Mouse (Mus musculus) liver, embryonic 14.5 days (tissue): Measurements from ENCODE around the gene Sgms2. TPM values are rescaled to one million over a fixed set of nuclear protein-coding genes. Genes with fewer than 3 reads are reported as not detected.

Experiments used
- ATAC-seq: fragments of 200-750 bp; cut with Nextera tagmentation; 2 replicates; pipeline ENCODE4 v1.8.0; 2017; ENCODE audit warnings: moderate number of reproducible peaks, mild to moderate bottlenecking, moderate library complexity; ENCODE audit not compliant: insufficient read depth
- DNase-seq, 3 experiments: peaks; one replicate each; pipeline ENCODE4 v3.0.0-alpha.2; 2012 to 2013; ENCODE audit warnings: low read depth in 3 of 3, low spot score in 3 of 3
- H3K27ac ChIP-seq: fragments of 300-500 bp; sonication (generic); 2 replicates; pipeline ENCODE4 v1.5.1; 2014; ENCODE audit warnings: moderate library complexity, mild to moderate bottlenecking, control low read depth, inconsistent platforms
- H3K27me3 ChIP-seq: fragments of 300-500 bp; sonication (generic); 2 replicates; pipeline ENCODE4 v1.6.1; 2014; ENCODE audit warnings: mild to moderate bottlenecking, low read length, moderate library complexity; ENCODE audit not compliant: control insufficient read depth, insufficient read depth
- H3K36me3 ChIP-seq: fragments of 300-500 bp; sonication (generic); replicated peaks from 2 replicates; pipeline ENCODE4 v1.6.1; 2014; ENCODE audit warnings: low read depth; ENCODE audit not compliant: control insufficient read depth, insufficient read depth
- H3K4me1 ChIP-seq, 2 experiments: fragments of 200-500 bp in 1 of 2; fragments of 300-500 bp in 1 of 2; sonication (generic) in 1 of 2; replicated peaks; 2 replicates each; pipeline ENCODE4 v1.6.1; 2012 to 2014; ENCODE audit warnings: antibody characterized with exemption in 1 of 2, inconsistent platforms in 1 of 2, low read length in 1 of 2; ENCODE audit not compliant: control insufficient read depth in 2 of 2, insufficient read depth in 2 of 2
- H3K4me2 ChIP-seq: fragments of 300-500 bp; sonication (generic); 2 replicates; pipeline ENCODE4 v1.6.1; 2014; ENCODE audit warnings: low read depth, mild to moderate bottlenecking, control low read depth, moderate library complexity
- H3K4me3 ChIP-seq, 2 experiments: fragments of 200-500 bp in 1 of 2; fragments of 300-500 bp in 1 of 2; sonication (generic) in 1 of 2; 2 replicates each; pipeline ENCODE4 v1.5.1; 2012 to 2014; ENCODE audit warnings: low read depth in 2 of 2, low read length in 2 of 2, mild to moderate bottlenecking in 2 of 2, control low read depth in 1 of 2, inconsistent platforms in 1 of 2, moderate library complexity in 1 of 2; ENCODE audit not compliant: insufficient read depth in 1 of 2
- H3K9ac ChIP-seq: fragments of 300-500 bp; sonication (generic); replicated peaks from 2 replicates; pipeline ENCODE4 v1.6.1; 2014; ENCODE audit warnings: mild to moderate bottlenecking, control low read depth, moderate library complexity
- H3K9me3 ChIP-seq: fragments of 300-500 bp; sonication (generic); 2 replicates; pipeline ENCODE4 v1.6.1; 2016; ENCODE audit warnings: low read length, mixed read lengths; ENCODE audit not compliant: control insufficient read depth
- CTCF ChIP-seq: IDR thresholded peaks from 2 replicates; pipeline ENCODE4 v1.5.1; 2016; ENCODE audit warnings: antibody characterized with exemption, low read depth, control low read depth
- EP300 ChIP-seq: IDR thresholded peaks from 2 replicates; pipeline ENCODE4 v1.6.1; 2016; ENCODE audit warnings: antibody characterized with exemption, low read depth
- WGBS: fragments of 180-500 bp; shearing (Covaris S2); extraction: QIAGEN DNeasy Blood & Tissue Kit; methylation state at CpG from one replicate; pipeline ENCODE4 v1.1.7; 2014; ENCODE audit not compliant: insufficient replicate concordance; 5-methylcytosine and 5-hydroxymethylcytosine counted together
- polyA plus RNA-seq, 2 experiments: library from polyadenylated mRNA; depleted of rRNA in 1 of 2; stranded (reverse) in 1 of 2; unstranded in 1 of 2; fragments of >200 nt; fragmentation: Nextera tagmentation in 1 of 2; extraction: Ambion mirVana in 1 of 2; gene quantifications; 2 replicates each; pipeline versions ENCODE4 v1.2.1 to v1.2.3; 2012 to 2014

Sgms2 gene
- polyA plus RNA-seq, 2 experiments = 1.6 to 3.6 TPM

DNA sequence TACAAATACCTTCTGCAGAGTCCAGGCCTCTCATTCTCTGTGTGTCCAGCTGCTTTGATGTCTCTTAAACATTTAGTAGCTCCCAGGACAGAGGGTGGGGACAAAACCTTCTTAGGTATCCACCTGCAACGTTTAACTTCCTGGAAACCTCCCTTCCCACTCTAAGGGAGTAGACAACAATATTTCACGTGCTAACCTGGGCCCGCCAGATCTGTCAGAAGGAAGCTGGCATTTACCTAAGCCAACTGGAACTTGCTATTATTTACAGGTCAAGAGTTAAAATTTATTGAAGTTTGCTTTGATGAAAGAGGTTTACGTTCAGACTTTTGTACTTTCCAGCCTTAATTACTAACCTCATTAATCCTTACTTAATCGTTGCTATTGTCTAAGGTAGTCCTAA is 2.2 kb downstream of the Sgms2 start:
- H3K9me3 ChIP-seq = no peaks in the 10 kb centered on the region
- TF ChIP-seq CTCF = no peak
- no peak for TF ChIP-seq EP300
- peak overlapping the region; percentile 13 to 56; a peak in 3 of 4 replicates for H3K4me3 ChIP-seq
- WGBS = 22% methylated on average over 5 of the region's 5 CpGs
- peaks cover 32% of the 10 kb centered on the region for H3K27me3 ChIP-seq
- no peak for ATAC-seq
- no peak for DNase-seq
- H3K4me1 ChIP-seq = 0 out of 4 replicates have a peak, but pooled peaks cover 0 to 3% of the 10 kb centered on the region in 2 experiments
- H3K9ac ChIP-seq = no peak overlapping the region
- H3K27ac ChIP-seq = no peak overlapping the region
- peak overlapping the region; percentile 58 for H3K4me2 ChIP-seq
- no peaks in the 10 kb centered on the region for H3K36me3 ChIP-seq

DNA sequence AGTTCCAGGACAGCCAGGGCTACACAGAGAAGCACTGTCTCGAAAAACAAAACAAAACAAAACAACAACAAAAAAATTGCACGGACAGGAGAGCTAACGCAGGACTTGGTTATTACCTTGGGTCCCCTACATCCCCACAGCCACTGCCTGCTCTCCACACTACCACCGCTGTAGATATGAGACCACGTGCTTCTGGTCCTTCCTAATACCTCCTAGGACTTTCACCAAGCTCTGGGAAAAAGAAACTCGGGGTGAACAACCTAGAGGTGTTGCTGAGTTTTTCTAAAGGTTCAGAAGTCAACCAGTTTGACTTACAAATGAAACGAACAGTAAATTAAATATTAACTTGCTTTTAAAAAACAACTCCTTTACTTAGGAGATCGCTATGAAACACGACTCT is 2.8 kb downstream of the Sgms2 start:
- H3K4me1 ChIP-seq = no peaks in the 10 kb centered on the region
- H3K27ac ChIP-seq = no peak overlapping the region
- H3K9ac ChIP-seq = no peak overlapping the region
- ATAC-seq (no peak), DNase-seq (no peak)
- H3K4me3 ChIP-seq = no peak overlapping the region
- TF ChIP-seq EP300 (no peak), CTCF (no peak)
- 35% methylated on average over 9 of the region's 9 CpGs for WGBS
- H3K36me3 ChIP-seq = no peaks in the 10 kb centered on the region
- no peaks in the 10 kb centered on the region for H3K9me3 ChIP-seq
- peak overlapping the region; percentile 26; the same call in 1 of the 2 replicates for H3K4me2 ChIP-seq
- peaks cover 32% of the 10 kb centered on the region for H3K27me3 ChIP-seq

DNA sequence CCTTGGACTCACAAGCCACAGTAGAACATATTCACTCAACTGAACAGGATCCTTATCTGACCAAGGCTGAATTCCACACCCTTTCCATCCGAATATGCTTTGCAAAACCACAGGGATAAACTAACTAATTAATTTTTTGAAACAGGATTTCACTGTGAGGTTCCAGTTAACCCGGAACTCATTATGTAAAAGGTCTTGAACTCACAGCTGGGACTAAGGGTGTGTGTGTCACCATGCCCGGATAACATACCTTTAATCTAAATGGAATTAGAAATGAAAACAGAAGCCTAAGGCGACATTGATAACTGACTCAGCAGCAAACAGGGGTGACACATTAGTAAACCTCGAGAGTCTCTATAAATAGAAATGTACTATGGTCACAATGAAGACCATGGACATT is 5.8 kb downstream of the Sgms2 start:
- WGBS = 42% methylated on average over 5 of the region's 5 CpGs
- peaks cover 16% of the 10 kb centered on the region for H3K27me3 ChIP-seq
- ATAC-seq = no peak
- no peaks in the 10 kb centered on the region for H3K36me3 ChIP-seq
- no peak overlapping the region for H3K27ac ChIP-seq
- no peak overlapping the region for H3K4me3 ChIP-seq
- DNase-seq = no peak
- H3K9ac ChIP-seq = no peak overlapping the region
- no peak overlapping the region for H3K4me2 ChIP-seq
- H3K4me1 ChIP-seq = no peaks in the 10 kb centered on the region
- TF ChIP-seq CTCF (no peak), EP300 (no peak)
- no peaks in the 10 kb centered on the region for H3K9me3 ChIP-seq

DNA sequence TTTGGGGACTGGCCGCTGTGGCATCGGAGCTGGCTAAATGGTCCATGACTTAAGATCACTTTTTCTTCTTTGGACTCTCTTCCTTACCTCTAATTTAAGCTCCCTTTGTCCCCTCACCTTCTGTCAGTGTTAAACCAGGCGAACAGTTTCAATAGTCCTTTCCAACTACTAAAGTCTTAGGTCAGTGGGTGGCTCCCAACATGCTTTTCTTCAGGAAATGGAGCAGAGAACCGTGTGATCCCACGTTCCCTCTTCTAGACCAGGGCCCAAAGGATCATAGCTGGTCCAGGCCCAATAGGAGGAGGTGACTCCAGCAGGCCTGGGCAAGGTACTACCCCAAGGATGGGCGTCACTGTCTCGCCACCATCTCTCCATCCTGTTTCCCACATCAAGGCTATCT is 7.6 kb downstream of the Sgms2 start:
- no peak overlapping the region for H3K4me2 ChIP-seq
- no peaks in the 10 kb centered on the region for H3K9me3 ChIP-seq
- WGBS = 60% methylated on average over 7 of the region's 7 CpGs
- H3K4me3 ChIP-seq = no peak overlapping the region
- H3K9ac ChIP-seq = no peak overlapping the region
- H3K4me1 ChIP-seq = no peaks in the 10 kb centered on the region; a peak in 1 of 4 replicates
- no peak for ATAC-seq
- H3K27ac ChIP-seq = no peak overlapping the region
- TF ChIP-seq EP300 (no peak), CTCF (no peak)
- H3K27me3 ChIP-seq = no peaks in the 10 kb centered on the region
- DNase-seq = no peak
- no peaks in the 10 kb centered on the region for H3K36me3 ChIP-seq

DNA sequence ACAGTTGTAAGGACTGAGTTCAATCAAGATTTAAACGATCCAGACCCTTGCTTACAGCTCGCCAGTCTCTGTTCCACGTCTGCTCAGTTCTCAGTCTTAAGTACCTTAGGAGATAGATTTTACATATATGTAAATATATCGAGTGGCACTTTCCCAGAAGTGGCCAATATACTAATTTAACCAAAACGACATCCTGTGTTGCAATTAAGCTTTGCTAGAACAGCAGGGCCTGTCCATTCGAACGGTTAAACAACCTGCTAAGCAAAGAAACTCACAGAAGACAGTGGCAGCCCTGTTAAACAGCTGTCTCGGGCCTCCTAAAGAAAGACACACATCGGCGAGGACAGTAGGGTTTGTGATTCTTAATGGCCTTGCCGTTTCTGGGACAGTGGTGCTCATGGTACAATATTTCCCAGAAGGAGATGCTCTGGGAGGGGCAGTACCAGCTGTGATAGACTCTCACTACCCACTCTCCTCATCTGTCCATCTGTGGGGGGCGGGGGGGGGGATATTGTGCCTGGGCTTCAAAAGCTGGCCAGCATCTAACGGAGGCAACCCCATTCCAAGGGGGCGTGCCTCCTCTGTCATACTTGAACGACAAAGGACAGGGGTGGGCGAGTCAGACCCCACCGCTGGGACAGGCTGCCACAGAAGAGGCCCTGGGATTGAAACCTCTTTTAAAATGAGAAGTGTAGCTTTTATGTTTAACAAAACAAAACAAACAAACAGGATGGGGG is 9.1 kb downstream of the Sgms2 start:
- Histone ChIP-seq H3K9me3 (no peaks in the 10 kb centered on the region), H3K4me1 (no peaks in the 10 kb centered on the region; a peak in 1 of 4 replicates), H3K27ac (no peak overlapping the region), H3K27me3 (no peaks in the 10 kb centered on the region), H3K9ac (no peak overlapping the region), H3K4me2 (no peak overlapping the region), H3K36me3 (no peaks in the 10 kb centered on the region), H3K4me3 (no peak overlapping the region)
- no peak for DNase-seq
- TF ChIP-seq CTCF = no peak
- no peak for TF ChIP-seq EP300
- no peak for ATAC-seq
- 64% methylated on average over 17 of the region's 17 CpGs for WGBS
